Mouse (Mus musculus) right cerebral cortex, postnatal 10 days (tissue): ENCODE data around the gene Zfp747.
"Not testable (repeated sequence)": the region's sequence is repeated elsewhere in the genome, so short reads cannot be mapped to it uniquely, and the experiment has no call there.

Source experiments
- DNase-seq, 2 experiments: peaks; one replicate each; pipeline ENCODE4 v3.0.0; 2021; ENCODE audit warnings: low spot score in 2 of 2

Zfp747 gene

GRCm38 (mm10) chr7:127375271-127376245 is at the start of gene Zfp747:
Zfp747 (minus strand) TSS chr7:127376050.
- peak; percentile 94 to 96 for DNase-seq

GRCm38 (mm10) chr7:127425291-127425690 is 49.4 kb upstream of the Zfp747 start:
- no peak for DNase-seq

GRCm38 (mm10) chr7:127422247-127422646 is 46.4 kb upstream of the Zfp747 start:
- peak; percentile 67 to 81 for DNase-seq

GRCm38 (mm10) chr7:127421388-127422191 is 45.7 kb upstream of the Zfp747 start, which contains the start of gene Zfp688:
Zfp688 (minus strand) TSS chr7:127422068.
- peak; percentile 94 to 95 for DNase-seq

- no peak for DNase-seq
Observed at GRCm38 (mm10) chr7:127411418-127411817, 35.6 kb upstream of the Zfp747 start.

- DNase-seq: peak; percentile 88
Observed at GRCm38 (mm10) chr7:127406002-127406987, 30.4 kb upstream of the Zfp747 start, which contains the start of gene Zfp764. Zfp764 (minus strand) TSS chr7:127406822.

GRCm38 (mm10) chr7:127404101-127404500 is 28.3 kb upstream of the Zfp747 start:
- DNase-seq: not testable (repeated sequence)

GRCm38 (mm10) chr7:127402980-127403379 is 27.1 kb upstream of the Zfp747 start:
- no peak for DNase-seq

- DNase-seq: no peak
Observed at GRCm38 (mm10) chr7:127400355-127400754, 24.5 kb upstream of the Zfp747 start.

GRCm38 (mm10) chr7:127393944-127394333 is 18.1 kb upstream of the Zfp747 start:
- no peak for DNase-seq

GRCm38 (mm10) chr7:127393157-127393943 is 17.5 kb upstream of the Zfp747 start, which contains the start of gene E430018J23Rik:
E430018J23Rik (minus strand) TSS chr7:127393629.
- peak; percentile 97 to 98 for DNase-seq

- no peak for DNase-seq
Observed at GRCm38 (mm10) chr7:127392251-127392824, 16.5 kb upstream of the Zfp747 start.

GRCm38 (mm10) chr7:127391538-127391937 is 15.7 kb upstream of the Zfp747 start:
- peak in 1 of 2 experiments; percentile 26 for DNase-seq

GRCm38 (mm10) chr7:127390306-127390705 is 14.5 kb upstream of the Zfp747 start:
- no peak for DNase-seq

GRCm38 (mm10) chr7:127388201-127388600 is 12.4 kb upstream of the Zfp747 start:
- not testable (repeated sequence) for DNase-seq

GRCm38 (mm10) chr7:127386641-127387392 is 11.0 kb upstream of the Zfp747 start, which contains the start of gene 9130019O22Rik:
9130019O22Rik (minus strand) TSS chr7:127387166.
- peak; percentile 94 to 96 for DNase-seq

GRCm38 (mm10) chr7:127385560-127385959 is 9.7 kb upstream of the Zfp747 start:
- not testable (repeated sequence) for DNase-seq

- DNase-seq: no peak
Observed at GRCm38 (mm10) chr7:127378310-127378921, 2.6 kb upstream of the Zfp747 start.
